Mouse (Mus musculus) embryonic stem cell, embryonic (primary cell): Measurements from ENCODE around the gene Sel1l3.

Experiments
- CTCF ChIA-PET, 4 experiments: fragments of 300-600 bp in 2 of 4; fragments of 350-600 bp in 2 of 4; sonication (Branson Sonifier 250); formaldehyde crosslinking; loops; one replicate each; lab custom pipeline; 2022; ENCODE audit warnings: inconsistent platforms in 2 of 4; lab: Charles Lee
- POLR2A ChIA-PET, 4 experiments: fragments of 300-600 bp in 2 of 4; fragments of 350-600 bp in 2 of 4; sonication (Branson Sonifier 250); formaldehyde crosslinking; loops; one replicate each; lab custom pipeline; 2022; ENCODE audit warnings: antibody characterized with exemption in 4 of 4, inconsistent platforms in 1 of 4; lab: Charles Lee

Sel1l3 gene

DNA sequence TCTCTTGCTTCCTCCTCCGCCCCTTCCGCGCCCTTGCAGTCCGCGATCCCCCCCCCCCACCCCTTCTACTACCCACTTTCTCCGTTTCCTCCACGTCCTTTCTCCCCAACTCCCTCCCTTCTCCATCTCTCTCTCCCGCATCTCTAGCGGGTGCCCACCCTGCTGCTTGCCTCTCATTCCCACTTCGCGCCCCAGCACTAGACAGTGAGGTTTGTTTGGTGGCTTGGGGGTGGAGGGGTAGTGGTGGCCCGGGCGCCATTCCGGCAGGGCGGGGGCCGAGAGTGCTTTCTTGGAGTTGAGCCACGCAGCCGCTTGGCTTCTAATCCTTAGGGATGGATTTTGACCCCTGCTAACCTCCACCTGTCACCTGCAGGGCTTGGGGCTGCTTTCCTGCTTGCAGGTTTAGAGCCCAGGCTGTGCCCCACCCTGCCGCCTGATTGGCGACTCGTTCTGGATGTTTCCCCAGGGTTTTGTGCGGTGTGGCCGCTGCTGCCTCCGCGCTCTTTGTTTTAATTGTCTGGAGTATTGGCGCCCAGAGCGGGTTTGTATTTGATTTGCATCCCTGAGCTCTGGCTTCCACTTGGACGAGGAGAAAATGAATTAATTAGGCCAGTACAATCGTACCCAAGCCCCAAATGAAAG, at the start of gene Sel1l3:
Sel1l3 (minus strand) TSS at position 217 of the 642 bp plus-strand sequence.
- CTCF ChIA-PET: interaction anchor here in 1 of 4 experiments (0.6 kb wide), 1 partner anchor 942 kb away, joined by 3 read pairs; no protein-coding TSS in a partner anchor
- POLR2A ChIA-PET: interaction anchor here in 2 of 4 experiments (0.6 to 0.7 kb wide), 4 partner anchors 103 to 859 kb away, joined by 3 to 4 read pairs (median 3); no protein-coding TSS in a partner anchor

DNA sequence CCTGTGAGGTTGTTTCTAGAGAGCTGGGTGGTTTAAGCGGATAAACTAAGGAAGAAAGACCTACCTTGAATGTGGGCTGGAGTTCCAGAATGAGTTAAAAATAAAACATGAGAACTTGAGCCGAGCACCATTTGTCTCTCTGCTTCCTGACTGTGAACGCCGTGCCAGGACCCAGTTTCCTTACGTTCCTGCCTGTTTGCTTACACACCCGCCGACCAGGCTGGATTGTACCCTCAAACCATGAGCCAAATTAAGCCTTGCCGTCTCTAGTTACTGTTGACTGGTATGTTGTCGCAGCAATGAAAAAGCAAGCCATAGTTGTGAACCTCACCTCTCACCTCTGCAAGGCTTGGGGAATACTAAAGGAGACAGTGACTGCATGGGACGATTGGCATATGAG, 48.3 kb upstream of the Sel1l3 start:
- ChIA-PET POLR2A (no interaction called here), CTCF (no interaction called here)

DNA sequence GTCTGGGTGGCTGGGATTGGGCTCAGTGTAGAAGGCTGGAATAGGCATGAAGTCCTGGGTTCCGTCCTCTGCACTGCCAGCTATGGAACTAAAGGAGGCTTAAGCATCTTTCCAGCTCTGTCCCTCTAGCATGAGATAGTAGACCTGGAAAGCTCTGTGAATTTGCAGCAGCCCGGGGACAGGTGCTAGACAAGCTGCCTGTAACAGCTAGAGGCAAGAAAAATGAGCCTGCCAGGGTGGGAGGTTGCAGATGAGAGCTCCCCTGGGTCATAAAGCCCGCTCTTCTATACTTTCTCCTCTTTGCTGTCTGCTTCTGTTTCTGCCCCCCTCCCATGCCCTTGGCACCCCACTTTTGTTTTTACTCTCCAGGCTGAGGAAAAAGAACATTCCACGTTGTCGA, 46.2 kb upstream of the Sel1l3 start:
- ChIA-PET CTCF (interaction anchor here in 2 of 4 experiments (0.6 to 1.4 kb wide), 2 partner anchors 15 to 601 kb away, joined by 3 to 6 read pairs; no protein-coding TSS in a partner anchor), POLR2A (interaction anchor here in 3 of 4 experiments (0.7 to 1.3 kb wide), 3 partner anchors 8 to 47 kb away, joined by 3 to 5 read pairs (median 4); no protein-coding TSS in a partner anchor)

DNA sequence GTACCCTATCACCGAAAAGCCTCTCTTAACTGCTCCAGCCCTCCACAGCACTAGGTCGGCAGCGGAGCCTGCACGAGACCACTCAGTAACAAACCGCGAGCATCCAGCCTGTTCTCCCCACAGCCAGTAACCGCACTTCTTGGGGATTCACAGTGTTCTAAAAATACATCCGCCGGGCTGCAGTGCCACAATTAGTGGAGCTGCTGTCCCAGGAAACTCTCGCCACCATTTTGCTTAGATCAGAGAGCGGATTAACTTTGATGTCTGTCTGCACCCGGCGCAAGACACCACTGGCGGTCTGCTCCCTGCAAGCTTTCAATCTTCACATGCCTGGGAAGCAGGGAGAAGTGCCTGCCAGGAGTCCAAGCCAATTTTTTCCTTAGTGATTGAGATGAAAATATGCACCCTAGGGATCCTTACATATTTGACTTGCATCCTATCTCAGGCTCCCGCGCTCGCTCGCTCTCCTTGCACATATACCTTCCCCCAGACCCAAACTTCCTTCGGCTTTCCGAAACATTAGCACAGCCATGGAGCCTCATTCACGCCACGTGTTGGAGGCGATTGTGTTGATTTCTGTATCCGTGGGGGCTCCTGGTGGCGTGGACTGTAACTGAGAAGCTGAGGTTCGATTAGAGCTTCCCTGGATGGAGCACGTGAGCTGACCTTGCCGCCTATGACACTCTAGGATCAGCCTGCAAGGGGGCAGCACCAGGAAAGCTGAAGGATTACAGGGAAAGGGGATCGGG, 44.5 kb upstream of the Sel1l3 start:
- POLR2A ChIA-PET: interaction anchor here in 2 of 4 experiments (0.6 to 3.5 kb wide), 4 partner anchors 8 to 395 kb away, joined by 3 to 13 read pairs (median 5); partner anchors contain the start of gene Smim20 (in 2 of the 2)
- CTCF ChIA-PET: interaction anchor here in 1 of 4 experiments (0.7 kb wide), 1 partner anchor 27 kb away, joined by 3 read pairs; no protein-coding TSS in a partner anchor

DNA sequence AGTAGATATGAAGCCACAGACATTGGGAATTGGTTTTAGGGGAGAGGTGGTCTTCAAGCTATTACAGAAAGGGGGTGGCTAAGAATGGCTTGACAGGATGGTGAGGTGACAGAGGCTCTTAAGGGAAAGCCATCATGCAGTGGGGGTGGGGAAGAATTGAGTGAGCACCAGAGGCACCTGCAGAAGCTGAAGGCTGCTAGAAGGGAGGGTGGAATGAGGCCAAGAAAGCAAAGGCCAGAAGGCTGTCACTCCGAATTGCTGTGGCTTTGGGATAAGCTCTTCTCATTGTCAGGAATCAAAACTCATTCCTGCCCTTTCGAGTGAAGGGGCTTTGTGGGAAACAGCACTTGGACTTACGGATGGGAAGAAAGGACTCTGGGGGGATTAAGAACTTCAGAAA, 41.1 kb upstream of the Sel1l3 start:
- ChIA-PET POLR2A (interaction anchor here in 1 of 4 experiments (1.0 kb wide), 1 partner anchor 13 kb away, joined by 3 read pairs; no protein-coding TSS in a partner anchor), CTCF (no interaction called here)

DNA sequence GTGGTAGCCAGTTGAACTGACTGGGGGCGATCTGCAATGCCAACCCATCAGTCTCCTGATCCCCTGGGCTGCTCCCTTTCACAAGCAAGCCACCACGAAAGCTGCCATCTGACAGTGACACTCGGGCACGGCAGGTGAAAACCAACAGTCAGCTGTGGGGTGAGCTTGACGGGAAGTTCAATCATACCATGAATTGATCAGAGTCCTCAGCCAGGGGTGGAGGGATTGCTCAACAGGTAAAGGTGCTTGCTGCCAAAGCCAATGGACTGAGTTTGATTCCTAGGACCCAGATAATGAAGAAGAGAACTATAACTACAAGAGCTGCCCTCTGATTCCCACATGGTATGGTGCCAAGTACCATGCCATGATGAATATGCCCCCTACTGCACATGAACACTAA, 40.4 kb upstream of the Sel1l3 start:
- POLR2A ChIA-PET: interaction anchor here in 1 of 4 experiments (0.8 to 1.0 kb wide), 2 partner anchors 14 to 17 kb away, joined by 3 to 4 read pairs; no protein-coding TSS in a partner anchor
- CTCF ChIA-PET: no interaction called here

DNA sequence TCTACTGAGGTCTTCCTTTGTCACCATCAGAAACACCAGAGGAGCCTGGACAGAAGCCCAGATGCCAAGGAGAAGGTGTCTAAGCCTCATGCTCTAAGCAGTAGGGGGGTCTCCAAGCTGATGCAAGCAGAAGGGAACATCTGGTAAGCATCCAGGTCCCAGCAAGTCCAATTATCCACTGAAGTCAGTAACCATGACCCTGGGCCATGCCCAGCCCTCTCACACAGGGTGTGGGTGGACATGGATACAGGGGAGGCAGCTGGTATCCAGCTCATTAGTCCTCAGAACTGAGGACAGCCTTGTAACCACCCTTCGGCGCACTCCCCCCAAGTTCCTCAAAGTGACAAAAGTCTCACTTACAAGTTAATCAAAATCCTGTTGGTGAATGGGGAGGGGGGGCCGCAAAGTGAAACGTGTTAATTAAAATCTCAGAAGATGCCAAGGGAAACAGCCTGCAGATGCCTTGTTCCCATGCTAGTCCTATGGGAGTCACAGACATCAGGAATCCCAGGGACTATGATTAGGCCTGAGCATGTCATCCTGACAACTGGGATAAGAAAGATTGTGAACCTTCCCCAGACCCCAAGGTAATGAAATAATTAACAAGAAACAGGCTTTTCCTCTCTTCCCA, 35.8 kb upstream of the Sel1l3 start:
- ChIA-PET POLR2A (no interaction called here), CTCF (no interaction called here)

DNA sequence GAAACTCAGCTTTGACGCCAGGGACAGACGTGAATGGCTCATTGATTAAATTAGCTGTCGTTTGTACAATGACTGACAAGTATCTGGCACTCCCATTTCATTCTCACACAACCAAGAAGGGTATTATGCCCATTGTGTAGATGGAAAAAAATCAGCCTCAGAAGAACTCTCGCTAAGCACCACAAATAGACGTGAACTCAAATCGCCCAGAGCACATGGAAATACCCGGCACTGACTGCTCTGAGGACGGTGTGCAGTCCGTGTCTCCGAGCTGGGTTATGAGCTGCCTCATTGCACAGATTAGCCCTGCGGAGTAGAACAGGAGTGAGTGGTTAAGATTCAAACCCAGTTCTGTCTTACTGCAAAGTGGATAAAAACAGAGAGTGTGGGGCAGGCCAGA, 34.8 kb upstream of the Sel1l3 start:
- CTCF ChIA-PET: no interaction called here

DNA sequence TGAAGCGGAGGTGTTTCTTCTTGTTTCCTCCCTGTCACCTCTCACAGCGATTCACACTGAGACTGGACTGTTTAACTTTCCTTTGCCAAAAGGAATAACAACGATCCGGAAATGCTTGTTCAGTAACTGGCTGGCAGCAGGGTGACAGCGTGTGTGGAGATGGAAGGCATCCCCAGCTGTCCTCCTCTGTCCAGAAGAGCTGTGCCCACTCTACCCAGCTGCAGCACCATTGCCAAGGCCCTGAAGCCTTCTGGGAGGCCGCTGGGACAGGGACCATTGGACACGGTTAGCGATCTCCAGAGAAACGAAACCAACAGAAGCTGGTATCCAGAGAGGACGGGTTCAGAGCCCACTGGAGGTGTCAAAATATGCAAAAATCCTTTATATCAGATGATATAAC, 30.2 kb upstream of the Sel1l3 start:
- ChIA-PET CTCF (no interaction called here), POLR2A (interaction anchor here in 1 of 4 experiments (1.6 kb wide), 1 partner anchor 17 kb away, joined by 3 read pairs; no protein-coding TSS in a partner anchor)

More for the DNA sequence above, 34.8 kb upstream of the Sel1l3 start:
- POLR2A ChIA-PET: interaction anchor here in 2 of 4 experiments (0.5 to 0.7 kb wide), 2 partner anchors 19 to 265 kb away, joined by 3 to 4 read pairs; partner anchors contain the start of gene Smim20 (in 1 of the 2)

DNA sequence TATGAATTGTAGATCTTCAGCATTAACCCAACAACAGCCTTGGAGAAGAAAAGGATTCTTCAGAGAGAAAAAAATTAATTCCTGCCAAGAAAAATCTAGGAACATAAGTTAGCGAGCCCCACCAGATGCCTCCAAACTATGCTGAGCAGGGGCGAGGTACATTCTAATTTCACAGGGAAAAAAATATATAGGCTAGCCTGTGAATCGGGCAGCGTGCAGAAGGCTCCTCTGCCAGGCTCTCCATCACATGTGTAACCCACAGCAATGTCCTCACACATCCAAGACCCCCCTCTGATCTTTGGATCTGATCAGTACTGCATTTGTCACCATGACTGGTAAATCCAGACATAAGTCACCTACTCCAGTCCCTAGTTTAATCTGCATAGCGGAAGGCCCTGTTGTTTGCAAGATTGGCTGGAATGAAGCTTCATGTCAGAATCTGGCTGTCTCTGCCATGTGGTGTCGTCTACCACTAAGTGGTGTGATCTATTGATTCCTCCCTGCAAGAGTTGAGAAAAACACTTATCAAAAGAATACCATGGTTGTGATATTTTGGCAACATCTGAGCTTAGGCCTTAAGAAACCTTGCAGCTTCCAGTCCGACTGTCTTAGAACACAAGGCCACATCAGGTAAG, 29.3 kb upstream of the Sel1l3 start:
- POLR2A ChIA-PET: no interaction called here

DNA sequence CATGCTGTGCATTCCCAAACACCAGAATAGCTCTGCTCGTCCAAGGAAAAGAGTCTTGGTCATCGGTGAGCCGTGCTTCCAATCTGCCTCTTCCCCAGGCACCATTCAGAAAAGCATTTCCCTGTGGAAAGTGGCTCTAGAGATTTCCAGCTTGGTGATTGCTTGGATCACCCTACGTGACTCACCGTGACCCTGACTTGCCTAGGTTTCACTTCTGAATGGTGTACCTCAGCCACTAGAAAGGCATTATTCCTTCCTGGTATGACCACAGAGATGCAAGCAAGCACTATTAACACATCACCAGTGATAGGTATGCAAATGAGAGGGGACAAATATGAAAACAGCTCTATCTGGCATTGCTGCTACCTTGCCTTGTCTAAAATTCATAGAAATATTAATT, 28.2 kb upstream of the Sel1l3 start:
- ChIA-PET POLR2A (interaction anchor here in 1 of 4 experiments (0.5 kb wide), 1 partner anchor 717 kb away, joined by 6 read pairs; no protein-coding TSS in a partner anchor), CTCF (no interaction called here)

More for the DNA sequence above, 29.3 kb upstream of the Sel1l3 start:
- CTCF ChIA-PET: no interaction called here

DNA sequence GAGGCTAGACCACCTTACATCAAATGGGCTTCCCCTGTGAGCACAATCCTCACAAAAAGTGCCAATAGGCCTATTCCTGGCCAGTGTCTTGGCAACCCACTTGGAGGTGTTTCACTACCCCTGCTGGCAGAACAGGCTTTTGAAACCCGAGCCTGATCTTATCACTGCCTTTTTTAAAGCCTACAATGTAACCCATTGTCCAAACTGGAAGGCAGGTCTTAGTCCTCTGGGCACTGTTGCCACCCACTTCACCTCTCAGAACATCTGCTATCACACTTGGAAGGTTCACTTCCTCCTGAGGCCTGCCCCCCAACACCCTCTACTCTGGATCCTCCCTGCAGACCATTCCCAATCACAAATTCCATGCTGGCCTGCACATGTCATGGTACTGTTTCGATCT, 27.4 kb upstream of the Sel1l3 start:
- POLR2A ChIA-PET: interaction anchor here in 1 of 4 experiments (0.5 kb wide), 1 partner anchor 716 kb away, joined by 6 read pairs; no protein-coding TSS in a partner anchor
- CTCF ChIA-PET: no interaction called here

DNA sequence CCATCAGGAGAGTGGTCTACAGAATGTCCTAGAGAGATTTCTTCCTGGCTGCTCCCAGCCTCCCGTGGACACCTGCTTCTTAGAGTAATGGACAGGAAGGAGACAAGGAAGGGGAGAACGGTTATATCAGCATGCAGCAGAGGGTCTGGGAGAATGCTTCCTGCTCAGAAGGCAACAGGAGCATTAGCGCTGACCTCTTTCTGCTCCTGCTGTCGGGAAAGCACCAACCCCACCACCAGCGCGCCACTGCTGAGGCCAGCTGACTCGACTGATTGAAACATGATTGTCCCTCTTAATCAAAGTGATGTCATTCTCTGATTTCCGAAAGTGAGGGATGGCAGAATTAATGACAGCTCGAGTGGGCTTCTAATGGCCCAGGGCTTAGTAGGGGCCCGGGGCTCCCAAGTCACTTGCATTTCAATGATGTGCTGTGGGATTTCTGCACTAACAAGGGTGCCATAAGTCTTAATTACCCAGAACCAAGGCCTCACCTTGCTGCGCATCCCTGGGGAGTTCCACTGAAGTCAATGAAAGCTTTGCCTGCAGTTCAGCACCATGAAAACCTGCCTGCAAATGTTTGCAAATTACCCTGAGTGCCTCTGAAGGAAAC, 26.2 kb upstream of the Sel1l3 start:
- CTCF ChIA-PET: no interaction called here
- POLR2A ChIA-PET: interaction anchor here in 1 of 4 experiments (0.5 kb wide), 1 partner anchor 393 kb away, joined by 3 read pairs; no protein-coding TSS in a partner anchor

DNA sequence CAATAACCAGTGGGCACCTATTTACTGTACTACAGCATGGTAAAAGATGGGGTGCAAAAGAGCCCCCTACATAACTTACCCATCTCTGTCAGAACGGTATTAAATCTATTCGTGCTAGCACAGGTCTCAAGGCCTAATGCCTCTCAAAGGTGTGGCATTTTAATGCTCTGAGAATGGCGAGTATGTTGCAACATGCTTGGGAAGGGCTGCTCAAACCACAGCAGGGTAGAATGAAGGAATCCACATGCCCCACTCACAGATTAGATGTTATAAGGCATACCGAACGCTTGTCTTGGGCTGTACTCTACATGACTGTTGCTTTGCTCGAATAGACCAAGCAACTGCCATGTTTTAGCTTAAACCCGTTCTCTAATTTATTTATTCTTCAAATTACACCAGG, 25.5 kb upstream of the Sel1l3 start:
- ChIA-PET POLR2A (no interaction called here), CTCF (no interaction called here)

DNA sequence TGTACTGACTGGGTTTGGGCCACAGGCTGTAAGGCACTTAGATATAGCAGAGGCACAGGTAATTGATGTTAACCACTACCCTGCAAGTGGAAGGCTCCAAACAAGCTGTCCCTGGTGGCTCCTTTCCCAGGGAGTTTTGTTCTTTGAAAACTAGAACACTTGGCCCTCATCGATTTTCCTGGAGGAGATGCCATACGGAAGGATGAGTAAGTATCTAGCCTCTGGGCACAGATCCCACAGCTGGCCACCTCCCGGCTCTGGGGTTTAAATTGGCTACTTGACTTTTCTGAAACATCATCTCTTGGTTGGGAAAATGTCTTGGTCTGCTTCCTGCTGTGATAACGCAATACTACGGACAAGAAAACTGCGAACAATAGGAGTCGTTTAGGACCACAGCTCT, 25.0 kb upstream of the Sel1l3 start:
- ChIA-PET CTCF (no interaction called here), POLR2A (no interaction called here)

DNA sequence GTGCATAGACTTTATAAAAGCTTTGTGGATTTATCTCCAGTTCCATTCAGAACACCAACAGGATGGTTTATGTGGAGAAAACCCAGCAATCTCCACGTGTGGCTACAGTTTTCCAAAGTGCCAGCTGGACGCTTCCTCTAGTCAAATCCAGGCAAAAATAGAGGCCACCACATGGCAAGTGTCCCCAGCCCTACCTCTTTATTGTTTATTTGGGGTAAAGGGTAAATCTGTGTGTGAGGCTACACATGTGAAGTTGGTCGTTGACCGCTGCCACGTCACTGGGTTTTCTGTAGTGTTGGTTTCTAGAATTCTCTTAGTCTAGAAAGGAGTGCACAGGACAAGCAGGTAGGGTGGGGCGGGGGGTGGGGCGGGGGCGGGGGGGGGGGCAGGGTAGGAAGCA, 23.0 kb upstream of the Sel1l3 start:
- POLR2A ChIA-PET: interaction anchor here in 1 of 4 experiments (0.8 kb wide), 1 partner anchor 17 kb away, joined by 4 read pairs; no protein-coding TSS in a partner anchor
- CTCF ChIA-PET: interaction anchor here in 2 of 4 experiments (0.6 to 0.7 kb wide), 2 partner anchors 49 to 79 kb away, joined by 3 to 5 read pairs; no protein-coding TSS in a partner anchor

DNA sequence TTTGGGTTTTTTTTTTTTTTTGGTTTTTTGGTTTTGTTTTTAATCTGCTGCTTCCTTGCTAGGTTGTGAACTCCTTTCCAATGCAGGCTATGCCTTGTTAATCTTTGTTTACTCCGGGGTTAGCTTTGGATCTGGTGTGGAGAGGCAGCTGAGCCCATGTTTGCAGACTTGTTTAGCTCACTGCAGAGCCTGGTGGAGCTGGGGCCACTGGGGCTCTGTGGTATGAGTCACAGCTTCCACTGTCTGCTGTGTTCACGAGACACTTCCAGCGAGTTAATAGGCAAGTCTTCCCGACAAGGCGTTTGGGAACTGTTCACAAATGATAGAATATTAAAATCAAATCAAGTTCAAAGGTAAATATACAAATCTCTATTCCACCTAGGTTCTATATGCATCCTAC, 22.4 kb upstream of the Sel1l3 start:
- ChIA-PET POLR2A (interaction anchor here in 1 of 4 experiments (0.6 to 0.7 kb wide), 2 partner anchors 31 to 378 kb away, joined by 3 to 4 read pairs; partner anchors contain the start of gene Smim20), CTCF (interaction anchor here in 3 of 4 experiments (0.6 to 0.7 kb wide), 3 partner anchors 13 to 246 kb away, joined by 3 read pairs; no protein-coding TSS in a partner anchor)
